In the genomic region with DNA sequence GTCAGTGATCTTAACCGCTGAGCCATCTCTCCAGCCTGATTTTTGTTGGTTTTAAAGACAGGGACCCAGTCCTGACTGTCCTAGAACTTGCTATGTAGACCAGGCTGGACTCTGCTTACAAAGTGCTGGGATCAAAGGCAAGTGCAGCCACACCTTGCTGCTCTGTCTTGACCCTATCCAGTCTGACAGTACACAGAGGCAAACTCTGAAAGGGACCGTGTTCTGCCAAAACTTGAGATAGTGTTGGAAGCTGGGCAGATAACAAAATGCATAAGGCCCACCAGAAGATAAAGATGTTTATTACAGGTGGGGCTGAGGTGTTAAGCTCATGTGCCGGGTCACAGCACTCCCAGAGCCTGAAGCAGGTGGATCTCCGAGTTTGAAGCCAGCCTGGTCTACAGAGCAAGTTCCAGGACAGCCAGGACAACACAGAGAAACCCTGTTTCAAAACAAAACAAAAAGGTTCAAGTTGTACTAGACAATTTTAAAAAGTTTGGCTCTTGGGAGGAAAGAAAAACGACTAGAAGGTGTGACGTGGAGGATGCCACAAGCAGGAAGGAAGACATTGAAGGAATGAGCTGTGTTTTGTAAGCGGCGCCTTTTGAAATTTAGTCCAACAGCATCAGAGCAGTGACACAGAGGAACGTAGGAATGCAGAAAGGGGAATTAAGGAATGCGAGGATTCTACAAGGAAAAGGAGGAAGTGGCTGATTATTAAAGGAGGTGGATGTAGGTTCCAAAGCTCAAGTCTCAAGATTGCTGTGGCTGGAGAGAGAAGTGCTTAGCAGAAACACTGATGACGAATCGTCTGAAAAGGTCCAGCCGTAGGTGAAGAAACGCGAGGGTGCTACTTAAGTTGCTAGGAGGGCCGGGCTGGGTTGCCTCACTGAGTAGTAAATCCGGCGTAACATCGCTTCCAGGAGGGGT, we compare ENCODE assay signal across 8 mouse cellular contexts. TPM values are rescaled to one million over a fixed set of nuclear protein-coding genes. Genes with fewer than 3 reads are reported as not detected.
A peak's percentile ranks its signal among the peaks of the same experiment; 100 is the strongest.
DNase-seq lines count a peak whose midpoint lies in the region; ATAC-seq lines count a peak whose summit lies in the region.

No protein-coding gene starts in this region.

- WGBS in heart, embryonic 13.5 days = 11% methylated on average over 19 of the region's 19 CpGs
- WGBS in hindbrain, embryonic 10.5 days = 17% methylated on average over 19 of the region's 19 CpGs

- ATAC-seq in heart, embryonic 13.5 days (ENCODE audit: extremely low read depth, insufficient number of reproducible peaks, low FRiP score, low TSS enrichment) = no peak
- peak; percentile 45 for ATAC-seq in megakaryocyte progenitor cell, adult 5-6 weeks (replicated peaks; ENCODE audit: poor library complexity)

- peak overlapping the region; percentile 80 for H3K9ac ChIP-seq in heart, embryonic 13.5 days

- no peaks in the 10 kb centered on the region for H3K9me3 ChIP-seq in heart, embryonic 13.5 days
- no peaks in the 10 kb centered on the region for H3K9me3 ChIP-seq in hindbrain, embryonic 10.5 days

- H3K4me1 ChIP-seq in heart, embryonic 13.5 days = peaks cover 14% of the 10 kb centered on the region
- peaks cover 24% of the 10 kb centered on the region for H3K4me1 ChIP-seq in hindbrain, embryonic 10.5 days (replicated peaks)

- H3K27me3 ChIP-seq in heart, embryonic 13.5 days (replicated peaks) = no peaks in the 10 kb centered on the region
- H3K27me3 ChIP-seq in hindbrain, embryonic 10.5 days (ENCODE audit: insufficient read depth, poor library complexity, severe bottlenecking) = no peaks in the 10 kb centered on the region

- peak overlapping the region; percentile 72 for H3K4me3 ChIP-seq in heart, embryonic 13.5 days
- peak overlapping the region; percentile 76 for H3K4me3 ChIP-seq in hindbrain, embryonic 10.5 days

- intact Hi-C loops in heart, postnatal 25 days (cut with DNase I) = no loop called here

- H3K27ac ChIP-seq in heart, embryonic 13.5 days (replicated peaks) = no peak overlapping the region
- H3K27ac ChIP-seq in hindbrain, embryonic 10.5 days = peak overlapping the region; percentile 88

- peak overlapping the region; percentile 95 for H3K4me2 ChIP-seq in heart, embryonic 13.5 days

- peaks cover 39% of the 10 kb centered on the region for H3K36me3 ChIP-seq in heart, embryonic 13.5 days
- H3K36me3 ChIP-seq in hindbrain, embryonic 10.5 days = peaks cover 42% of the 10 kb centered on the region

- no peak for DNase-seq in heart, postnatal 25 days (ENCODE audit: low spot score)
- DNase-seq in NIH3T3 (ENCODE audit: low read depth) = peak; percentile 42
- DNase-seq in hindbrain, embryonic 10.5 days (ENCODE audit: low spot score) = no peak
- DNase-seq in frontal cortex, postnatal 10 days (ENCODE audit: low spot score in 2 of 2) = no peak
- DNase-seq in urinary bladder, postnatal 25 days (ENCODE audit: low spot score) = no peak
- DNase-seq in spleen, adult 12 weeks (ENCODE audit: low spot score) = no peak

RNA-seq across cellular contexts. Expression of gene Oscp1, which starts 0.9 kb away (rescaled TPM):
- 6.4 and 7.7 TPM in 2 replicates for polyA plus RNA-seq in heart, embryonic 13.5 days (2015; fragmentation: Nextera tagmentation; extraction: Ambion mirVana)
- 1 to 10 TPM; 1.1 to 1.7 TPM for total RNA-seq in heart, postnatal 25 days (2021)
- 27.7 and 30.9 TPM in 2 replicates for polyA plus RNA-seq in hindbrain, embryonic 10.5 days (2016; fragmentation: Nextera tagmentation; extraction: Ambion mirVana)
- total RNA-seq in megakaryocyte progenitor cell, adult 5-6 weeks (2015) = 13.5 and 15.5 TPM in 2 replicates
- 20.3 and 31.9 TPM in 2 replicates for total RNA-seq in megakaryocyte progenitor cell, adult 5-6 weeks (2017)

RNA-seq across cellular contexts. Expression of gene Mrps15, which starts 10.7 kb away (rescaled TPM):
- polyA plus RNA-seq in heart, embryonic 13.5 days (2015; fragmentation: Nextera tagmentation; extraction: Ambion mirVana) = 129 and 137 TPM in 2 replicates
- total RNA-seq in heart, postnatal 25 days (2021) = 10 to 100 TPM; 81.2 to 83.1 TPM
- polyA plus RNA-seq in hindbrain, embryonic 10.5 days (2016; fragmentation: Nextera tagmentation; extraction: Ambion mirVana) = 139 and 147 TPM in 2 replicates
- total RNA-seq in megakaryocyte progenitor cell, adult 5-6 weeks (2015) = 196 and 200 TPM in 2 replicates
- 76.1 and 90.5 TPM in 2 replicates for total RNA-seq in megakaryocyte progenitor cell, adult 5-6 weeks (2017)

RNA-seq across cellular contexts. Expression of gene Csf3r, which starts 33.1 kb away (rescaled TPM):
- 0.43 and 0.69 TPM in 2 replicates for polyA plus RNA-seq in heart, embryonic 13.5 days (2015; fragmentation: Nextera tagmentation; extraction: Ambion mirVana)
- under 1 TPM; 0.84 to 0.91 TPM for total RNA-seq in heart, postnatal 25 days (2021)
- 0.70 and 1.1 TPM in 2 replicates for polyA plus RNA-seq in hindbrain, embryonic 10.5 days (2016; fragmentation: Nextera tagmentation; extraction: Ambion mirVana)
- 118 and 119 TPM in 2 replicates for total RNA-seq in megakaryocyte progenitor cell, adult 5-6 weeks (2015)
- 75.0 and 76.9 TPM in 2 replicates for total RNA-seq in megakaryocyte progenitor cell, adult 5-6 weeks (2017)

RNA-seq across cellular contexts. Expression of gene Lsm10, which starts 39.0 kb away (rescaled TPM):
- polyA plus RNA-seq in heart, embryonic 13.5 days (2015; fragmentation: Nextera tagmentation; extraction: Ambion mirVana) = 35.2 and 48.6 TPM in 2 replicates
- total RNA-seq in heart, postnatal 25 days (2021) = 10 to 100 TPM; 10.7 to 12.1 TPM
- 46.8 and 49.1 TPM in 2 replicates for polyA plus RNA-seq in hindbrain, embryonic 10.5 days (2016; fragmentation: Nextera tagmentation; extraction: Ambion mirVana)
- total RNA-seq in megakaryocyte progenitor cell, adult 5-6 weeks (2015) = 20.4 and 25.1 TPM in 2 replicates
- 14.7 and 15.9 TPM in 2 replicates for total RNA-seq in megakaryocyte progenitor cell, adult 5-6 weeks (2017)

RNA-seq across cellular contexts. Expression of gene Stk40, which starts 46.3 kb away (rescaled TPM):
- 26.4 and 26.6 TPM in 2 replicates for polyA plus RNA-seq in heart, embryonic 13.5 days (2015; fragmentation: Nextera tagmentation; extraction: Ambion mirVana)
- 10 to 100 TPM; 37.6 to 38.7 TPM for total RNA-seq in heart, postnatal 25 days (2021)
- 46.9 and 47.2 TPM in 2 replicates for polyA plus RNA-seq in hindbrain, embryonic 10.5 days (2016; fragmentation: Nextera tagmentation; extraction: Ambion mirVana)
- total RNA-seq in megakaryocyte progenitor cell, adult 5-6 weeks (2015) = 6.5 and 7.3 TPM in 2 replicates
- total RNA-seq in megakaryocyte progenitor cell, adult 5-6 weeks (2017) = 5.9 and 6.0 TPM in 2 replicates

Comparison
In these comparisons a context has a peak if more than half of its experiments do, and no peak if none do; other contexts are left out.
1. RNA of gene Oscp1, which starts 0.9 kb away (total RNA-seq): 13.5 to 31.9 TPM in megakaryocyte progenitor cell, adult 5-6 weeks; 1.1 to 1.7 TPM in heart, postnatal 25 days; every median in the first group is over 4 times any median in the second.
2. RNA of gene Csf3r, which starts 33.1 kb away (total RNA-seq): 75.0 to 119 TPM in megakaryocyte progenitor cell, adult 5-6 weeks; 0.84 to 0.91 TPM in heart, postnatal 25 days; every median in the first group is over 10 times any median in the second.